Mouse (Mus musculus): Measurements from ENCODE around the gene Gm49388. TPM values are rescaled to one million over a fixed set of nuclear protein-coding genes. Genes with fewer than 3 reads are reported as not detected.

Gene Gm49388
- polyA plus RNA-seq, 1 experiment: not detected

- Histone ChIP-seq H3K36me3 (ENCODE audit: control insufficient read depth, insufficient read depth, low read length) (peaks cover 2% of the 10 kb centered on the region; the same call in 1 of the 2 replicates), H3K4me1 (ENCODE audit: control insufficient read depth, insufficient read depth, low read length) (peaks cover 4% of the 10 kb centered on the region; the same call in 1 of the 2 replicates), H3K27ac (ENCODE audit: control insufficient read depth, insufficient read depth, low read depth, low read length) (peak overlapping the region; percentile 5), H3K27me3 (ENCODE audit: control insufficient read depth, insufficient read depth, low read length) (no peaks in the 10 kb centered on the region), H3K4me3 (ENCODE audit: control insufficient read depth, low read depth, low read length) (peak overlapping the region; percentile 52)
- TF ChIP-seq POLR2A (IDR thresholded peaks at IDR 0.05; ENCODE audit: control insufficient read depth, low read depth, low read length) (no peak), CTCF (IDR thresholded peaks at IDR 0.05; ENCODE audit: control insufficient read depth, insufficient read depth, insufficient replicate concordance, low read depth, low read length) (no peak)
These were observed 37.2 kb upstream of the Gm49388 start for GRCm38 (mm10) chr7:127748235-127748560.

- Histone ChIP-seq H3K27ac (ENCODE audit: control insufficient read depth, insufficient read depth, low read depth, low read length) (no peak overlapping the region; the same call in 1 of the 2 replicates), H3K4me3 (ENCODE audit: control insufficient read depth, low read depth, low read length) (no peak overlapping the region), H3K36me3 (ENCODE audit: control insufficient read depth, insufficient read depth, low read length) (peaks cover 3% of the 10 kb centered on the region; the same call in 1 of the 2 replicates), H3K4me1 (ENCODE audit: control insufficient read depth, insufficient read depth, low read length) (no peaks in the 10 kb centered on the region), H3K27me3 (ENCODE audit: control insufficient read depth, insufficient read depth, low read length) (no peaks in the 10 kb centered on the region)
- no peak for TF ChIP-seq CTCF (IDR thresholded peaks at IDR 0.05; ENCODE audit: control insufficient read depth, insufficient read depth, insufficient replicate concordance, low read depth, low read length)
- no peak for TF ChIP-seq POLR2A (IDR thresholded peaks at IDR 0.05; ENCODE audit: control insufficient read depth, low read depth, low read length)
These were observed 35.0 kb upstream of the Gm49388 start for GRCm38 (mm10) chr7:127750131-127751127.

GRCm38 (mm10) chr7:127751619-127752018 is 33.8 kb upstream of the Gm49388 start:
- H3K4me1 ChIP-seq (ENCODE audit: control insufficient read depth, insufficient read depth, low read length): no peaks in the 10 kb centered on the region; the same call in 1 of the 2 replicates
- peaks cover 3% of the 10 kb centered on the region; the same call in 1 of the 2 replicates for H3K36me3 ChIP-seq (ENCODE audit: control insufficient read depth, insufficient read depth, low read length)
- no peak overlapping the region for H3K4me3 ChIP-seq (ENCODE audit: control insufficient read depth, low read depth, low read length)
- TF ChIP-seq CTCF (IDR thresholded peaks at IDR 0.05; ENCODE audit: control insufficient read depth, insufficient read depth, insufficient replicate concordance, low read depth, low read length) (no peak), POLR2A (IDR thresholded peaks at IDR 0.05; ENCODE audit: control insufficient read depth, low read depth, low read length) (no peak)
- H3K27ac ChIP-seq (ENCODE audit: control insufficient read depth, insufficient read depth, low read depth, low read length): peak overlapping the region; percentile 16; the same call in 1 of the 2 replicates
- H3K27me3 ChIP-seq (ENCODE audit: control insufficient read depth, insufficient read depth, low read length): no peaks in the 10 kb centered on the region

- no peak overlapping the region for H3K4me3 ChIP-seq (ENCODE audit: control insufficient read depth, low read depth, low read length)
- H3K36me3 ChIP-seq (ENCODE audit: control insufficient read depth, insufficient read depth, low read length): peaks cover 3% of the 10 kb centered on the region; the same call in 1 of the 2 replicates
- H3K27ac ChIP-seq (ENCODE audit: control insufficient read depth, insufficient read depth, low read depth, low read length): peak overlapping the region; percentile 77
- no peaks in the 10 kb centered on the region for H3K27me3 ChIP-seq (ENCODE audit: control insufficient read depth, insufficient read depth, low read length)
- TF ChIP-seq POLR2A (IDR thresholded peaks at IDR 0.05; ENCODE audit: control insufficient read depth, low read depth, low read length) (no peak), CTCF (IDR thresholded peaks at IDR 0.05; ENCODE audit: control insufficient read depth, insufficient read depth, insufficient replicate concordance, low read depth, low read length) (no peak)
- H3K4me1 ChIP-seq (ENCODE audit: control insufficient read depth, insufficient read depth, low read length): no peaks in the 10 kb centered on the region; the same call in 1 of the 2 replicates
These were observed 33.3 kb upstream of the Gm49388 start for GRCm38 (mm10) chr7:127752069-127752468.

- Histone ChIP-seq H3K27me3 (ENCODE audit: control insufficient read depth, insufficient read depth, low read length) (no peaks in the 10 kb centered on the region), H3K4me1 (ENCODE audit: control insufficient read depth, insufficient read depth, low read length) (no peaks in the 10 kb centered on the region; the same call in 1 of the 2 replicates), H3K27ac (ENCODE audit: control insufficient read depth, insufficient read depth, low read depth, low read length) (0 out of 2 replicates have a peak overlapping the region, but pooled peaks have one; percentile 26), H3K4me3 (ENCODE audit: control insufficient read depth, low read depth, low read length) (no peak overlapping the region), H3K36me3 (ENCODE audit: control insufficient read depth, insufficient read depth, low read length) (peaks cover 3% of the 10 kb centered on the region; the same call in 1 of the 2 replicates)
- TF ChIP-seq POLR2A (IDR thresholded peaks at IDR 0.05; ENCODE audit: control insufficient read depth, low read depth, low read length): 0 out of 2 replicates have a peak, but pooled peaks have one; percentile 5
- TF ChIP-seq CTCF (IDR thresholded peaks at IDR 0.05; ENCODE audit: control insufficient read depth, insufficient read depth, insufficient replicate concordance, low read depth, low read length): no peak
These were observed 32.2 kb upstream of the Gm49388 start for GRCm38 (mm10) chr7:127753158-127753557.

GRCm38 (mm10) chr7:127753741-127754140 is 31.7 kb upstream of the Gm49388 start:
- Histone ChIP-seq H3K36me3 (ENCODE audit: control insufficient read depth, insufficient read depth, low read length) (peaks cover 3% of the 10 kb centered on the region; the same call in 1 of the 2 replicates), H3K4me3 (ENCODE audit: control insufficient read depth, low read depth, low read length) (no peak overlapping the region), H3K27me3 (ENCODE audit: control insufficient read depth, insufficient read depth, low read length) (no peaks in the 10 kb centered on the region), H3K4me1 (ENCODE audit: control insufficient read depth, insufficient read depth, low read length) (no peaks in the 10 kb centered on the region; the same call in 1 of the 2 replicates), H3K27ac (ENCODE audit: control insufficient read depth, insufficient read depth, low read depth, low read length) (no peak overlapping the region)
- TF ChIP-seq POLR2A (IDR thresholded peaks at IDR 0.05; ENCODE audit: control insufficient read depth, low read depth, low read length) (no peak), CTCF (IDR thresholded peaks at IDR 0.05; ENCODE audit: control insufficient read depth, insufficient read depth, insufficient replicate concordance, low read depth, low read length) (no peak)

- no peak overlapping the region for H3K4me3 ChIP-seq (ENCODE audit: control insufficient read depth, low read depth, low read length)
- H3K36me3 ChIP-seq (ENCODE audit: control insufficient read depth, insufficient read depth, low read length): no peaks in the 10 kb centered on the region
- H3K27ac ChIP-seq (ENCODE audit: control insufficient read depth, insufficient read depth, low read depth, low read length): no peak overlapping the region
- H3K27me3 ChIP-seq (ENCODE audit: control insufficient read depth, insufficient read depth, low read length): no peaks in the 10 kb centered on the region
- no peaks in the 10 kb centered on the region; the same call in 1 of the 2 replicates for H3K4me1 ChIP-seq (ENCODE audit: control insufficient read depth, insufficient read depth, low read length)
- TF ChIP-seq POLR2A (IDR thresholded peaks at IDR 0.05; ENCODE audit: control insufficient read depth, low read depth, low read length) (no peak), CTCF (IDR thresholded peaks at IDR 0.05; ENCODE audit: control insufficient read depth, insufficient read depth, insufficient replicate concordance, low read depth, low read length) (no peak)
These were observed 25.7 kb upstream of the Gm49388 start for GRCm38 (mm10) chr7:127759716-127760115.

Measured in testis, adult 2 months (tissue).